Mouse (Mus musculus): ENCODE data around the gene Dnaaf2. TPM values are rescaled to one million over a fixed set of nuclear protein-coding genes. Genes with fewer than 3 reads are reported as not detected.
"Not testable (repeated sequence)": the region's sequence is repeated elsewhere in the genome, so short reads cannot be mapped to it uniquely, and the experiment has no call there.

Dnaaf2 gene
- total RNA-seq, 2 experiments from 2014 or later: 1.5 to 1.8 TPM

DNA sequence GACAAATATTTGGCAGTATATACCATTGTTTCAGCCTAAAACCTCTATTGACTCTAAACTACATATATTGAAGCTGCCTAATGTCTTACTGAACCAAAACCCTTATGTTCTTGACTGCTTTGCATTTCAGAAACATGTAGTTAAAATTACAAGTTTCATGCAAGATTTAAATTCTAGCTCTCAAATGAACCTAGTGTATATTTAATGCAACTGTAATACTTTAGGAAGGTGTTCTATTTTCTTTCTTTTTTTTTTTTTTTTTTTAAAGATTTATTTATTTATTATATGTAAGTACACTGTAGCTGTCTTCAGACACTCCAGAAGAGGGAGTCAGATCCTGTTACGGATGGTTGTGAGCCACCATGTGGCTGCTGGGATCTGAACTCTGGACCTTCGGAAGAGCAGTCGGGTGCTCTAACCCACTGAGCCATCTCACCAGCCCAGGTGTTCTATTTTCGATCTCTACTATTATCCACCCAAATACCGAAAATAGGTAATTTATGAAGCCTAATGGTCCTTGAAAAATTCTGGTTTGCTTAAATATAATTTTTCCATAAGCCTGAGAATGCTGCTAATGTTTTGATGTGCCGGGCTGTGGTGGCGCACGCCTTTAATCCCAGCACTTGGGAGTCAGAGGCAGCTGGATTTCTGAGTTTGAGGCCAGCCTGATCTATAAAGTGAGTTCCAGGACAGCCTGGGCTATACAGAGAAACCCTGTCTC, 31.2 kb downstream of the Dnaaf2 start:
- DNase-seq (ENCODE audit: low spot score in 2 of 2): not testable (repeated sequence)

GRCm38 (mm10) chr12:69164904-69165303, 33.3 kb downstream of the Dnaaf2 start:
- no peak for DNase-seq (ENCODE audit: low spot score in 2 of 2)

GRCm38 (mm10) chr12:69163586-69163985, 34.6 kb downstream of the Dnaaf2 start:
- DNase-seq (ENCODE audit: low spot score in 2 of 2): not testable (repeated sequence)

DNA sequence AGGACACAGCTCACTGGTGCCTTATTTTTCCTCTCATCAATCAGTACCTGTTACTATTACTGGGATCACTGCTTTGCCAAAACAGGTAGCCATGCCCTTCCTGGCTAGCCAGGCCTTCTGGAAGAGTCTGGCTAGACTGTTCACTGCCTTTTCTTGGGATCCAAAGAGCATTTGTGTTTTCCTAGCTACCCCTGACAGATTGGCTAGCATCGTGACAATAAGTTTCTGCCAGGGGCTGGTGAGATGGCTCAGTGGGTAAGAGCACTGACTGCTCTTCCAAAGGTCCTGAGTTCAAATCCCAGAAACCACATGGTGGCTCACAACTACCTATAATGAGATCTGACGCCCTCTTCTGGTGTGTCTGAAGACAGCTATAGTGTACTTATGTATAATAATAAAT, 37.6 kb downstream of the Dnaaf2 start:
- DNase-seq (ENCODE audit: low spot score in 2 of 2): not testable (repeated sequence)

DNA sequence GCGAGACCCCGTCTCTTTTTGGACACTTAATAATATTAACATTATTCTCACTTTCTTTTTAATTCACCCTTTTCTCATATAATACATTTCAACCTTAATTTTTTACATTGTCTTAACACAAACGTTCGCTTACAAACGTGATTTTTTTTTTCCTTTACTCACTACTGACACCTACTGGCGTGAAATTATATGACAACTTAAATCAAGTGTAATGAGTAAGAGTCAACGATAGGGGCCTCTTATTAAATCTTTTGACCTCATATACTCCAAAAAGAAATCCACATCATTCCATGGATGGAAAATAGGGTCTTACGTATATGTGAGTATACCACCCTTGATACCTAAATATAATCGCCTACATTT, 38.7 kb downstream of the Dnaaf2 start:
- DNase-seq (ENCODE audit: low spot score in 2 of 2): peak in 1 of 2 experiments; percentile 42

DNA sequence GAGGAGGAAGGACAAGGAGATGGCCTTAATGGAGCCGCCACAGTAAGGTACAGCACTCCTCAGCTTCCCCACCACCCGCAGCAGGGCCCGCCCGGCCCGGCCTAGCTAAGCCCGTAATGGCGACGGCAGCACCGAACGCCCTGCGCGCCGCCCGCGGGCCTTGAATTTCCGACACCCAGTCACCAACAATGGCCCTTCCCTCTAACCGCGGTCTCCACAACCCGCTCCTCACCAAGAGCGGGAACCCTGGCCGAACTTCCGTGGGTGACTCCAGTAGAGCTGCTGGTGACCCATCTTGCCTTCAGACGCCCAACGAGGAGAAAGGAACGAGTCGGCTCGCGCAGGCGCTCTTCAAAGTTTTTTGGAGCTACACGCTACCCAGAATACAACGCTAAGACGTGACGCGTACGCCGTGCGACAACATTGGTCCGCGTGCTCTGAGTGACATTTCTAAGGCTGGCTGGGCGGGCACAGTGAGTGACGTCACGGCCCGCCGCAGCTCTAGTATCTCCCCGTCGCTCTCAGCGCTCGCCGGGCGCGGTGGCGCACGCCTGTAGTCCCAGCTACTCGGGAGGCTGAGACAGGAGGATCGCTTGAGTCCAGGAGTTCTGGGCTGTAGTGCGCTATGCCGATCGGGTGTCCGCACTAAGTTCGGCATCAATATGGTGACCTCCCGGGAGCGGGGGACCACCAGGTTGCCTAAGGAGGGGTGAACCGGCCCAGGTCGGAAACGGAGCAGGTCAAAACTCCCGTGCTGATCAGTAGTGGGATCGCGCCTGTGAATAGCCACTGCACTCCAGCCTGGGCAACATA, 39.3 kb downstream of the Dnaaf2 start, which contains the start of gene Rps29:
Gene Rps29, minus strand, starts transcription at position 422 of the 813 bp plus-strand sequence.
- DNase-seq (ENCODE audit: low spot score in 2 of 2): peak; percentile 99

DNA sequence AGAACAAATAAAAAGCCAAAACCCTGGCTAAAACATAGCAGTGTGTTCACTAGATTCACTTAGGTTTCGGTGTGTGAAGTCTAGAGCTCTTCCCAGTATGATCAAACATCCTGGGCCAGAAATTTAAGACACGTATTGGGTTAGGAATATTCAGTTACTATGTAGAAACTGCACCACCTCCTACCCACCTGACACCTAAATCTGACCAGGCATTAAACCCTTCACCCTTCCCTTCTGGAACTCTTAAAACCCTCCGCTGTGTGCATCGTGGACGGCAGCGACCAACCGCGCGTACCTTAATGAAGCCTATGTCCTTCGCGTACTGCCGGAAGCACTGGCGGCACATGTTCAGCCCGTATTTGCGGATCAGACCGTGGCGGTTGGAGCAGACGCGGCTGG, 39.9 kb downstream of the Dnaaf2 start:
- DNase-seq (ENCODE audit: low spot score in 2 of 2): no peak

- no peak for DNase-seq (ENCODE audit: low spot score in 2 of 2)
Observed at GRCm38 (mm10) chr12:69157107-69157506, 41.1 kb downstream of the Dnaaf2 start.

DNA sequence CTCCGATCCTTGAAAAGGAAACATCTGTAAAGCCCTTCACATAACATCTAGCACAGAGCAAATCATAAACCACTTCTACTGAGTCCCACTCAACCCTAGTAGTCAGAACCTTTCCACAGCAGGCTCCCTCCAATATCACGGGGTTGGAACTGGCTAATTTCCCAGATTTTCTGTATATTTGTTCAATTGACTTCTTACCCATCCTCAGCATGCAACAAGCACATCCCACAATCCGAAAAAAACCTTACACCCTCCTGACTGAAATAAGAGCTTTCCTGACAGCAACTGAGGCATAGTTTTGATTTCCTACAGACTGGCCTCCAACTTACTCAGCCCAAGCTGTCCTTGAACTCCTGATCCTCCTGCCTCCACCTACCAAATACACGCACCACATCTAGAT, 41.8 kb downstream of the Dnaaf2 start:
- DNase-seq (ENCODE audit: low spot score in 2 of 2): no peak

DNA sequence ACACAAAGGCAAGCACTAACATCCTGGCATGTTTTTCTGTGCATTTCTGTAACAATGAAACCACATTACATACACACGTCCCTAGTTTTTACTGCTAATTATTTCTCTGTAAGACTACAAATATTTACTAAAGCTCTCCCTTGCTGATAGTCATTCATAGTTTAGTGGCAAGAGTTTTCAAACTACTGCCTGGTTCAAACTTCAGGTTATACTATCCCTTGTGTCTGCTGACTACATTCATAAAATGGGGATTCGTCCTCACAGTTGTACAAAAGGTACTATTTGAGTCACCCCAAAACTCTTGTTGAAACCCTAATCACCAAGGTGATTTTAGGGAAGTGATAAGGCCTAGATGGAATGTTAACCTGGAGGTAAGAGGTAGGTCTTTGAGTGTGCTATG, 42.3 kb downstream of the Dnaaf2 start:
- no peak for DNase-seq (ENCODE audit: low spot score in 2 of 2)

DNA sequence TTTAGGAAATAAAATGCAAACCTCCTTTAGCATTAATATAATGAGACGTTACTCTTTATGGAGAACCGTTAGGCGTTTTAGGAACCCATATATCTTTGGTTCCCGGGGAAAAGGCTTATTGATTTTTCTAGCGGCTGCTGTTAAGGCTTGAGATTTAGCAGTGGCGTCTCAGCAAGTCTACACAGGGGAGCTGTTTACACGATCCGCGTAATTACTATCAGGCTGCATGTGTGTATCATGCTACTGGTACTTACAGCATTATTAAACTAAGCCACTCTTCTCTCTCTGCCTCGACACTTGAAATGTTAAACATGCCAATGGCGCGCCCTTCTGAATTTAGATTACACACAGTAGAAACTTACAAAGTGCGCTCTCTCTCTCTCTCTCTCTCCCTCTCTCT, 48.2 kb downstream of the Dnaaf2 start:
- no peak for DNase-seq (ENCODE audit: low spot score in 2 of 2)

DNA sequence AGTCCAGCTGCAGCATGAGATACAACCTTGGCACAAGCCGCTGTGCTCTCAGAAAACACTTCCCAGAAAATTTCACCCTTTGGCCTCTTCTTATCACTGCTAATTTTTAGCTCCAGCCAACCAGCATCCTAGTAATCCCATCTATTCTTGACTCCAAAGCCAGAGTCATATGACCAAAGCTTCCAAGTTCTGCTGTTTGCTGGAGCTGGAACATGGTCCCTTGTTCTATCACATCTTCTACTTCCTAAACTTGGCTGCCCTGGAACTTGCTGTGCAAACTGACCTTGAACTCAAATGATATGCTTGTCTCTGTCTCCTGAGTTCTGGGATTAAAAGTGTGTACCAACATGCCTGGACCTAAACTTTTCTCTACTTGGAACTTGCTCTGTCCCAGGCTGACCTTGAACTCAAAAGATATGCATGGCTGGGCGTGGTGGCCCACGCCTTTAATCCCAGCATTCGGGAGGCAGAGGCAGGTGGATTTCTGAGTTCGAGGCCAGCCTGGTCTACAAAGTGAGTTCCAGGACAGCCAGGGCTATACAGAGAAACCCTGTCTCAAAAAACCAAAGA, 51.0 kb downstream of the Dnaaf2 start:
- DNase-seq (ENCODE audit: low spot score in 2 of 2): no peak

- no peak for DNase-seq (ENCODE audit: low spot score in 2 of 2)
Observed at GRCm38 (mm10) chr12:69143460-69143859, 54.8 kb downstream of the Dnaaf2 start.

GRCm38 (mm10) chr12:69139841-69140240, 58.4 kb downstream of the Dnaaf2 start:
- DNase-seq (ENCODE audit: low spot score in 2 of 2): no peak

GRCm38 (mm10) chr12:69139201-69139600, 59.0 kb downstream of the Dnaaf2 start:
- DNase-seq (ENCODE audit: low spot score in 2 of 2): no peak

Small RNA genes within 50 kb of the gene (microRNA-seq; reads per million reads assigned to microRNA genes)
- 0 reads per million in 2 experiments for gene Gm47287
- gene Gm47295: 1.7 to 2.5 reads per million in 2 experiments

Other genes starting within 250 kb of the Dnaaf2 start
- gene Rps29, start 39.2 kb downstream of the Dnaaf2 start, total RNA-seq (2021): 1,000 to 10,000 TPM; 1,313 to 1,405 TPM
- gene Lrr1, start 29.6 kb downstream of the Dnaaf2 start, total RNA-seq (2021): not detected
- 100 to 1,000 TPM; 188 to 192 TPM for gene Rpl36al, start 14.3 kb downstream of the Dnaaf2 start, total RNA-seq (2021)
- 10 to 100 TPM; 25.9 to 27.1 TPM for gene Mgat2, start 14.3 kb downstream of the Dnaaf2 start, total RNA-seq (2021)
- 1 to 10 TPM; 5.0 to 5.4 TPM for gene Gm49383, start 1.3 kb downstream of the Dnaaf2 start, total RNA-seq (2021)
- 1 to 10 TPM; 3.4 to 4.6 TPM for gene Gm49384, start 5.8 kb upstream of the Dnaaf2 start, total RNA-seq (2021)
- under 1 TPM; 0.20 to 0.28 TPM for gene Pole2, start 29.8 kb upstream of the Dnaaf2 start, total RNA-seq (2021)
- 10 to 100 TPM; 18.8 to 19.4 TPM for gene Klhdc1, start 42.7 kb upstream of the Dnaaf2 start, total RNA-seq (2021)
- gene Klhdc2, start 98.3 kb upstream of the Dnaaf2 start, total RNA-seq (2021): 100 to 1,000 TPM; 120 to 125 TPM
- 10 to 100 TPM; 43.5 to 54.5 TPM for gene Nemf, start 158.7 kb upstream of the Dnaaf2 start, total RNA-seq (2021)
- 10 to 100 TPM; 47.2 to 49.9 TPM for gene Arf6, start 173.7 kb upstream of the Dnaaf2 start, total RNA-seq (2021)
- not detected for gene Gm9887, start 174.0 kb upstream of the Dnaaf2 start, total RNA-seq (2021)